Mouse (Mus musculus): ENCODE results near the gene H1f0. TPM values are rescaled to one million over a fixed set of nuclear protein-coding genes. Genes with fewer than 3 reads are reported as not detected.

Gene H1f0
- polyA plus RNA-seq, 1 experiment from 2014 or later = 137 TPM

GRCm38 (mm10) chr15:79067631-79068030, 39.4 kb downstream of the H1f0 start:
- H3K27ac ChIP-seq (ENCODE audit: low read depth, low read length) = no peak overlapping the region
- no peak for ATAC-seq (ENCODE audit: low FRiP score, low TSS enrichment)
- H3K27me3 ChIP-seq (ENCODE audit: control insufficient read depth, insufficient read depth, low read length) = no peaks in the 10 kb centered on the region
- H3K4me1 ChIP-seq (ENCODE audit: control insufficient read depth, insufficient read depth, low read length) = 0 out of 2 replicates have a peak, but pooled peaks cover 3% of the 10 kb centered on the region
- no peak overlapping the region for H3K4me2 ChIP-seq (replicated peaks; ENCODE audit: low read depth, low read length)
- no peak overlapping the region for H3K9ac ChIP-seq (ENCODE audit: low read depth, low read length)
- no peak overlapping the region for H3K4me3 ChIP-seq (ENCODE audit: low read length)
- no peaks in the 10 kb centered on the region for H3K36me3 ChIP-seq (ENCODE audit: control insufficient read depth, insufficient read depth, low read length)
- H3K9me3 ChIP-seq (ENCODE audit: control insufficient read depth, low read length) = no peaks in the 10 kb centered on the region
- WGBS = 68% methylated on average over 3 of the region's 3 CpGs

GRCm38 (mm10) chr15:79068416-79068815, 40.2 kb downstream of the H1f0 start:
- Histone ChIP-seq H3K27me3 (ENCODE audit: control insufficient read depth, insufficient read depth, low read length) (no peaks in the 10 kb centered on the region), H3K4me2 (replicated peaks; ENCODE audit: low read depth, low read length) (no peak overlapping the region), H3K36me3 (ENCODE audit: control insufficient read depth, insufficient read depth, low read length) (no peaks in the 10 kb centered on the region), H3K27ac (ENCODE audit: low read depth, low read length) (no peak overlapping the region), H3K4me3 (ENCODE audit: low read length) (no peak overlapping the region), H3K9ac (ENCODE audit: low read depth, low read length) (no peak overlapping the region), H3K4me1 (ENCODE audit: control insufficient read depth, insufficient read depth, low read length) (0 out of 2 replicates have a peak, but pooled peaks cover 2% of the 10 kb centered on the region), H3K9me3 (ENCODE audit: control insufficient read depth, low read length) (no peaks in the 10 kb centered on the region)
- no peak for ATAC-seq (ENCODE audit: low FRiP score, low TSS enrichment)
- WGBS = 74% methylated on average over 3 of the region's 3 CpGs

- H3K4me3 ChIP-seq (ENCODE audit: low read length) = no peak overlapping the region
- no peaks in the 10 kb centered on the region for H3K9me3 ChIP-seq (ENCODE audit: control insufficient read depth, low read length)
- H3K4me2 ChIP-seq (replicated peaks; ENCODE audit: low read depth, low read length) = no peak overlapping the region
- H3K4me1 ChIP-seq (ENCODE audit: control insufficient read depth, insufficient read depth, low read length) = peaks cover 9% of the 10 kb centered on the region
- H3K9ac ChIP-seq (ENCODE audit: low read depth, low read length) = no peak overlapping the region
- peaks cover under 1% of the 10 kb centered on the region; the same call in 1 of the 2 replicates for H3K36me3 ChIP-seq (ENCODE audit: control insufficient read depth, insufficient read depth, low read length)
- no peak for ATAC-seq (ENCODE audit: low FRiP score, low TSS enrichment)
- H3K27me3 ChIP-seq (ENCODE audit: control insufficient read depth, insufficient read depth, low read length) = no peaks in the 10 kb centered on the region
- H3K27ac ChIP-seq (ENCODE audit: low read depth, low read length) = no peak overlapping the region
- 62% methylated on average over 5 of the region's 5 CpGs for WGBS
Observed at GRCm38 (mm10) chr15:79071117-79072039, 43.1 kb downstream of the H1f0 start.

- ATAC-seq (ENCODE audit: low FRiP score, low TSS enrichment) = no peak
- H3K9me3 ChIP-seq (ENCODE audit: control insufficient read depth, low read length) = no peaks in the 10 kb centered on the region
- H3K9ac ChIP-seq (ENCODE audit: low read depth, low read length) = no peak overlapping the region
- peaks cover 24% of the 10 kb centered on the region for H3K36me3 ChIP-seq (ENCODE audit: control insufficient read depth, insufficient read depth, low read length)
- H3K4me3 ChIP-seq (ENCODE audit: low read length) = no peak overlapping the region
- no peak overlapping the region for H3K27ac ChIP-seq (ENCODE audit: low read depth, low read length)
- no peak overlapping the region for H3K4me2 ChIP-seq (replicated peaks; ENCODE audit: low read depth, low read length)
- peaks cover 9% of the 10 kb centered on the region for H3K4me1 ChIP-seq (ENCODE audit: control insufficient read depth, insufficient read depth, low read length)
- no peaks in the 10 kb centered on the region for H3K27me3 ChIP-seq (ENCODE audit: control insufficient read depth, insufficient read depth, low read length)
Observed at GRCm38 (mm10) chr15:79073752-79074151, 45.5 kb downstream of the H1f0 start.

GRCm38 (mm10) chr15:79074446-79074845, 46.2 kb downstream of the H1f0 start:
- no peak for ATAC-seq (ENCODE audit: low FRiP score, low TSS enrichment)
- peak overlapping the region; percentile 81 for H3K4me2 ChIP-seq (replicated peaks; ENCODE audit: low read depth, low read length)
- peak overlapping the region; percentile 66 for H3K27ac ChIP-seq (ENCODE audit: low read depth, low read length)
- H3K4me3 ChIP-seq (ENCODE audit: low read length) = peak overlapping the region; percentile 97
- H3K4me1 ChIP-seq (ENCODE audit: control insufficient read depth, insufficient read depth, low read length) = peaks cover 9% of the 10 kb centered on the region
- peak overlapping the region; percentile 72; the same call in 1 of the 2 replicates for H3K9ac ChIP-seq (ENCODE audit: low read depth, low read length)
- H3K9me3 ChIP-seq (ENCODE audit: control insufficient read depth, low read length) = no peaks in the 10 kb centered on the region
- WGBS = 32% methylated on average over 10 of the region's 10 CpGs
- H3K27me3 ChIP-seq (ENCODE audit: control insufficient read depth, insufficient read depth, low read length) = no peaks in the 10 kb centered on the region
- peaks cover 31% of the 10 kb centered on the region for H3K36me3 ChIP-seq (ENCODE audit: control insufficient read depth, insufficient read depth, low read length)

- ATAC-seq (ENCODE audit: low FRiP score, low TSS enrichment) = peak; percentile 86
- H3K27me3 ChIP-seq (ENCODE audit: control insufficient read depth, insufficient read depth, low read length) = no peaks in the 10 kb centered on the region
- peaks cover 37% of the 10 kb centered on the region for H3K36me3 ChIP-seq (ENCODE audit: control insufficient read depth, insufficient read depth, low read length)
- H3K9me3 ChIP-seq (ENCODE audit: control insufficient read depth, low read length) = no peaks in the 10 kb centered on the region
- peaks cover 9% of the 10 kb centered on the region for H3K4me1 ChIP-seq (ENCODE audit: control insufficient read depth, insufficient read depth, low read length)
- peak within 1 kb of the TSS; percentile 81 for H3K4me2 ChIP-seq (replicated peaks; ENCODE audit: low read depth, low read length)
- H3K4me3 ChIP-seq (ENCODE audit: low read length) = peak within 1 kb of the TSS; percentile 97
- H3K9ac ChIP-seq (ENCODE audit: low read depth, low read length) = peak within 1 kb of the TSS; percentile 72
- peak within 1 kb of the TSS; percentile 66 for H3K27ac ChIP-seq (ENCODE audit: low read depth, low read length)
- WGBS = under 1% methylated on average over 49 of the region's 49 CpGs
Observed at GRCm38 (mm10) chr15:79074913-79075532, 46.8 kb downstream of the H1f0 start, which contains the start of gene Eif3l. Gene Eif3l (plus strand): TSS chr15:79075179.

- Histone ChIP-seq H3K4me1 (ENCODE audit: control insufficient read depth, insufficient read depth, low read length) (peaks cover 9% of the 10 kb centered on the region), H3K9ac (ENCODE audit: low read depth, low read length) (peak overlapping the region; percentile 72), H3K9me3 (ENCODE audit: control insufficient read depth, low read length) (no peaks in the 10 kb centered on the region), H3K4me2 (replicated peaks; ENCODE audit: low read depth, low read length) (peak overlapping the region; percentile 81), H3K27ac (ENCODE audit: low read depth, low read length) (peak overlapping the region; percentile 66), H3K4me3 (ENCODE audit: low read length) (peak overlapping the region; percentile 97), H3K27me3 (ENCODE audit: control insufficient read depth, insufficient read depth, low read length) (no peaks in the 10 kb centered on the region), H3K36me3 (ENCODE audit: control insufficient read depth, insufficient read depth, low read length) (peaks cover 44% of the 10 kb centered on the region)
- ATAC-seq (ENCODE audit: low FRiP score, low TSS enrichment) = no peak
- 32% methylated on average over 15 of the region's 15 CpGs for WGBS
Observed at GRCm38 (mm10) chr15:79075658-79076365, 47.6 kb downstream of the H1f0 start.

GRCm38 (mm10) chr15:79079567-79079966, 51.3 kb downstream of the H1f0 start:
- Histone ChIP-seq H3K27ac (ENCODE audit: low read depth, low read length) (no peak overlapping the region), H3K4me2 (replicated peaks; ENCODE audit: low read depth, low read length) (no peak overlapping the region), H3K27me3 (ENCODE audit: control insufficient read depth, insufficient read depth, low read length) (no peaks in the 10 kb centered on the region), H3K4me3 (ENCODE audit: low read length) (no peak overlapping the region), H3K4me1 (ENCODE audit: control insufficient read depth, insufficient read depth, low read length) (peaks cover 5% of the 10 kb centered on the region), H3K36me3 (ENCODE audit: control insufficient read depth, insufficient read depth, low read length) (peaks cover 81% of the 10 kb centered on the region), H3K9me3 (ENCODE audit: control insufficient read depth, low read length) (no peaks in the 10 kb centered on the region), H3K9ac (ENCODE audit: low read depth, low read length) (no peak overlapping the region)
- ATAC-seq (ENCODE audit: low FRiP score, low TSS enrichment) = no peak
- 92% methylated on average over 7 of the region's 7 CpGs for WGBS
